Mouse (Mus musculus): ENCODE measurements around the gene Dgkq.

DNA sequence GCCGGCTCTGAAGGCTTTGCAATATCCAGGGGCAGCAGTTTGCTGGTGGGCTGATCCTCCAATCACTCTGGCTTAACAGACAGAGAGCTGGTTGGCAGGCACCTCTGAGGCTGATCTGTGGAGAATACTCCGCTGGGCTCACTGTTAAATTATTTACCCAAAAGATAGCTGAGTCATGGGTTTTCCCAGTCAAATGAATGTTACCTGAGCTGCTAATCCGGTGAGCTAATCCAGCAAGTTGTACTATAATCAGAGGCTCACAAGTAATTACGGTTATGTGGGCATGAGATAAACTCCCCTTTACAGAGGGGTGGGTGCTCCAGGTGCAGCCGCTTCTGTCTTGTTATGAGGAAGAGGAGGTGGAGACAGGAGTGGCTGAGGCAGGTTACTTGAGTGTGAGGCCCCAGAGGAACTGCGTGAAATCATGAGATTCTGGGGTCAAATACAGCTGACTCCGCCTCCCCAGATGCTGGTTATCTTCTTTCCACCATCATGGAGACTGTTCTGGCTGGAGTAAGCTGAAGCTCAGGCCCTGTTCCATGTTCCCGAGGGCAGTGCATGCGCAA lies 5.9 kb upstream of the Dgkq start, which contains the start of gene Slc26a1:
- TF ChIP-seq MAX (IDR thresholded peaks at IDR 0.05): no peak
- TF ChIP-seq CTCF (IDR thresholded peaks at IDR 0.05; ENCODE audit: control insufficient read depth, insufficient read depth, insufficient read length): no peak
- TF ChIP-seq MYOD1 (IDR thresholded peaks at IDR 0.05; ENCODE audit: control insufficient read depth, insufficient read length, low read depth): no peak
- no peak for TF ChIP-seq FOSL1 (IDR thresholded peaks at IDR 0.05; ENCODE audit: insufficient read depth, low read length, poor library complexity, severe bottlenecking)
- TF ChIP-seq USF1 (IDR thresholded peaks at IDR 0.05; ENCODE audit: low read depth): no peak
- no peak for TF ChIP-seq CEBPB (IDR thresholded peaks at IDR 0.05; ENCODE audit: low read depth)
- no peak for TF ChIP-seq MYOG (IDR thresholded peaks at IDR 0.05; ENCODE audit: control insufficient read depth, extremely low read depth, insufficient read length)
